Mouse (Mus musculus) heart, postnatal 0 days (tissue): Measurements from ENCODE around the gene Arhgap45. TPM values are rescaled to one million over a fixed set of nuclear protein-coding genes. Genes with fewer than 3 reads are reported as not detected.

Experiments
- ATAC-seq: fragments of 200-750 bp; cut with Nextera tagmentation; 2 replicates; pipeline ENCODE4 v1.8.0; 2017; ENCODE audit warnings: low read depth, moderate number of reproducible peaks, moderate library complexity; ENCODE audit not compliant: insufficient read depth
- DNase-seq: peaks from one replicate; pipeline ENCODE4 v3.0.0-alpha.2; 2016; ENCODE audit warnings: low spot score
- H3K27ac ChIP-seq: fragments of 300-500 bp; sonication (generic); 2 replicates; pipeline ENCODE4 v1.5.1; 2014; ENCODE audit warnings: low read depth, mild to moderate bottlenecking
- H3K27me3 ChIP-seq: fragments of 300-500 bp; sonication (generic); 2 replicates; pipeline ENCODE4 v1.6.1; 2014; ENCODE audit warnings: low read length, mixed read lengths; ENCODE audit not compliant: control insufficient read depth, insufficient read depth
- H3K36me3 ChIP-seq: fragments of 300-500 bp; sonication (generic); replicated peaks from 2 replicates; pipeline ENCODE4 v1.6.1; 2014; ENCODE audit warnings: low read length, mixed read lengths; ENCODE audit not compliant: control insufficient read depth, insufficient read depth
- H3K4me1 ChIP-seq: fragments of 300-500 bp; sonication (generic); 2 replicates; pipeline ENCODE4 v1.6.1; 2014; ENCODE audit warnings: antibody characterized with exemption; ENCODE audit not compliant: control insufficient read depth, insufficient read depth
- H3K4me2 ChIP-seq: fragments of 300-500 bp; sonication (generic); 2 replicates; pipeline ENCODE4 v1.6.1; 2014; ENCODE audit warnings: low read depth, mild to moderate bottlenecking, low read length, moderate library complexity
- H3K4me3 ChIP-seq: fragments of 300-500 bp; sonication (generic); 2 replicates; pipeline ENCODE4 v1.5.1; 2014; ENCODE audit warnings: low read depth, low read length
- H3K9ac ChIP-seq: fragments of 300-500 bp; sonication (generic); replicated peaks from 2 replicates; pipeline ENCODE4 v1.6.1; 2014; ENCODE audit warnings: low read depth, low read length, mixed read lengths
- H3K9me3 ChIP-seq: fragments of 300-500 bp; sonication (generic); replicated peaks from 2 replicates; pipeline ENCODE4 v1.6.1; 2016; ENCODE audit warnings: low read length; ENCODE audit not compliant: control insufficient read depth
- CTCF ChIP-seq: IDR thresholded peaks from 2 replicates; pipeline ENCODE4 v1.5.1; 2016; ENCODE audit warnings: antibody characterized with exemption, control low read depth, low read depth
- EP300 ChIP-seq: IDR thresholded peaks from 2 replicates; pipeline ENCODE4 v1.6.1; 2016; ENCODE audit warnings: antibody characterized with exemption, low read depth
- WGBS: fragments of 180-500 bp; shearing (Covaris S2); extraction: QIAGEN DNeasy Blood & Tissue Kit; methylation state at CpG from one replicate; pipeline ENCODE4 v1.1.7; 2014; 5-methylcytosine and 5-hydroxymethylcytosine counted together
- polyA plus RNA-seq: library from polyadenylated mRNA; unstranded; fragments of >200 nt; fragmentation: Nextera tagmentation; extraction: Ambion mirVana; gene quantifications from 2 replicates; pipeline ENCODE4 v1.2.1, GENCODE M21; 2015
- total RNA-seq: library from RNA; depleted of rRNA; stranded (reverse); fragments of >200 nt; gene quantifications from 2 replicates; pipeline ENCODE4 v1.2.3, GENCODE M21; 2014; ENCODE audit warnings: low replicate concordance

The Arhgap45 gene
- total and polyA plus RNA-seq, 2 experiments from 2014 or later, result 1.9 to 3.9 TPM

GRCm38 (mm10) chr10:80028521-80028846 is 12.0 kb downstream of the Arhgap45 start:
- Histone ChIP-seq H3K4me3 (no peak overlapping the region), H3K4me1 (peaks cover 10% of the 10 kb centered on the region), H3K27ac (no peak overlapping the region), H3K36me3 (no peaks in the 10 kb centered on the region; the same call in 1 of the 2 replicates), H3K27me3 (no peaks in the 10 kb centered on the region), H3K9ac (no peak overlapping the region), H3K4me2 (no peak overlapping the region), H3K9me3 (no peaks in the 10 kb centered on the region)
- TF ChIP-seq CTCF (no peak), EP300 (no peak)
- DNase-seq, result no peak
- 92% methylated on average over 13 of the region's 13 CpGs for WGBS
- ATAC-seq, result no peak

GRCm38 (mm10) chr10:80030191-80030590 is 13.7 kb downstream of the Arhgap45 start:
- no peaks in the 10 kb centered on the region; the same call in 1 of the 2 replicates for H3K36me3 ChIP-seq
- ATAC-seq (no peak), DNase-seq (no peak)
- H3K4me1 ChIP-seq, result peaks cover 19% of the 10 kb centered on the region
- H3K27me3 ChIP-seq, result no peaks in the 10 kb centered on the region
- no peaks in the 10 kb centered on the region for H3K9me3 ChIP-seq
- H3K4me2 ChIP-seq, result no peak overlapping the region
- 89% methylated on average over 9 of the region's 9 CpGs for WGBS
- H3K27ac ChIP-seq, result no peak overlapping the region
- no peak overlapping the region for H3K4me3 ChIP-seq
- TF ChIP-seq CTCF (no peak), EP300 (no peak)
- no peak overlapping the region for H3K9ac ChIP-seq

GRCm38 (mm10) chr10:80030736-80031135 is 14.3 kb downstream of the Arhgap45 start:
- H3K9ac ChIP-seq, result no peak overlapping the region
- H3K27me3 ChIP-seq, result no peaks in the 10 kb centered on the region
- no peak overlapping the region for H3K4me3 ChIP-seq
- WGBS, result 81% methylated on average over 17 of the region's 17 CpGs
- peaks cover 4% of the 10 kb centered on the region for H3K36me3 ChIP-seq
- no peak for ATAC-seq
- TF ChIP-seq EP300 (no peak), CTCF (no peak)
- no peak overlapping the region for H3K4me2 ChIP-seq
- H3K9me3 ChIP-seq, result no peaks in the 10 kb centered on the region
- H3K4me1 ChIP-seq, result peaks cover 19% of the 10 kb centered on the region
- DNase-seq, result no peak
- no peak overlapping the region for H3K27ac ChIP-seq

GRCm38 (mm10) chr10:80032799-80033480 is 16.5 kb downstream of the Arhgap45 start:
- DNase-seq (peak; percentile 51), ATAC-seq (peak; percentile 52)
- 14% methylated on average over 5 of the region's 5 CpGs for WGBS

GRCm38 (mm10) chr10:80033511-80034391 is 17.3 kb downstream of the Arhgap45 start:
- Histone ChIP-seq H3K9me3 (no peaks in the 10 kb centered on the region), H3K36me3 (peaks cover 29% of the 10 kb centered on the region), H3K27ac (peak overlapping the region; percentile 77), H3K4me2 (no peak overlapping the region), H3K27me3 (no peaks in the 10 kb centered on the region), H3K4me1 (peaks cover 25% of the 10 kb centered on the region), H3K9ac (no peak overlapping the region), H3K4me3 (no peak overlapping the region)
- TF ChIP-seq CTCF (peak; percentile 71), EP300 (no peak)
- ATAC-seq (peak; percentile 57), DNase-seq (no peak)
- WGBS, result 23% methylated on average over 9 of the region's 9 CpGs

More at GRCm38 (mm10) chr10:80032799-80033480, 16.5 kb downstream of the Arhgap45 start:
- Histone ChIP-seq H3K9ac (peak overlapping the region; percentile 30; the same call in 1 of the 2 replicates), H3K36me3 (peaks cover 25% of the 10 kb centered on the region), H3K27me3 (no peaks in the 10 kb centered on the region), H3K9me3 (no peaks in the 10 kb centered on the region), H3K4me1 (peaks cover 19% of the 10 kb centered on the region), H3K4me3 (no peak overlapping the region), H3K4me2 (peak overlapping the region; percentile 22; the same call in 1 of the 2 replicates), H3K27ac (peak overlapping the region; percentile 77)
- TF ChIP-seq EP300 (no peak), CTCF (no peak)
